Mouse (Mus musculus): ENCODE results near the gene AC134908.4. TPM values are rescaled to one million over a fixed set of nuclear protein-coding genes. Genes with fewer than 3 reads are reported as not detected.

AC134908.4 gene
- polyA plus RNA-seq, 1 experiment from 2014 or later: 2.2 TPM

DNA sequence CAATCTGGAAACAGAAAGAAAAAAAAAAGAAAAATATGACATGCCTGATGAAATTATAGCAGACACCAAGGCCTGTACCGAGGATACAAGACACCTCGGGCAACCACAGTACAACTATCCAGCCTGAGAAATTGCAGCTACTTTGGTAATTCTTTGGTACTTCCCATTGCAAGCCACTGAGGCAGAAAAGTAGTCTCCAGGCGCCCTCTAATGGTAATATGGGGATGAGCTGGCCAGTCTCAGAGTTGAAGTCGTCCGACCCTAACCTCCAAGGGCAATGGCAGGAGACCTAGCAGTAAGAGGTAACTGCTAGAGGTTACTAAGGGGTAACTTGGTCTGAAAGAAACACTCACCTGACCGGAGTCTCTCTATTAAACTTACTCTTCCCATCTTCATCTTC lies 5.6 kb upstream of the AC134908.4 start:
- no peak overlapping the region for H3K9ac ChIP-seq (ENCODE audit: low read depth, low read length)
- 8% methylated on average over 6 of the region's 6 CpGs for WGBS
- no peak overlapping the region for H3K4me3 ChIP-seq (ENCODE audit: low read length)
- no peaks in the 10 kb centered on the region for H3K9me3 ChIP-seq (ENCODE audit: control insufficient read depth, low read length)
- peaks cover 3% of the 10 kb centered on the region; the same call in 1 of the 2 replicates for H3K27me3 ChIP-seq (replicated peaks; ENCODE audit: control insufficient read depth, insufficient read depth, low read length)
- no peak overlapping the region for H3K27ac ChIP-seq (ENCODE audit: low read depth, low read length)
- H3K4me2 ChIP-seq (ENCODE audit: low read length): no peak overlapping the region
- H3K4me1 ChIP-seq (ENCODE audit: control insufficient read depth, insufficient read depth, low read depth, low read length): peaks cover 30% of the 10 kb centered on the region
- H3K36me3 ChIP-seq (ENCODE audit: control insufficient read depth, insufficient read depth, low read length): no peaks in the 10 kb centered on the region
- peak; percentile 4; the same call in 1 of the 2 replicates for ATAC-seq

DNA sequence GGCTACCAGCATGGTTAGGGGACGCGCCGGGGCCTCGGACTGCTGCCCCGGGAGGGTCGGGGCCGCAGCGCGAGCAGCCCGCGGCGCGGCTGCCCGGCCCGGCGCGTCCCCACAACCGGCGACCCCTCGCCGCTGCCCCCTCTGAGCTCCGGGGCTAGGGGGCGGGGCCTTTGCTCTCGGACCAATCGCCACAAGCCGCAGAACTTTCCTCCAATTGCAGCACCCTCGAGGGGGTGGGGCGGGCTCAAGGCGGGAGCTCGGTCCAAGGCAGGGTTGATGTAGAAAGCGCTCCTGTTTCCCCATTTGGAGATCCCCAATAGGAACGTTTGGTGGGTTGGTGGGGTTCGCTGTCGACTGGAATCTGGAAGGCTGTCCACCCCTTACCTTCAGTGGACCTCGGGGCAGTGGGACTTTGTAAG lies 1.5 kb upstream of the AC134908.4 start, which contains the start of gene Metrn:
Metrn (minus strand) TSS at position 186 of the 419 bp plus-strand sequence.
- Histone ChIP-seq H3K36me3 (ENCODE audit: control insufficient read depth, insufficient read depth, low read length) (no peaks in the 10 kb centered on the region), H3K27me3 (replicated peaks; ENCODE audit: control insufficient read depth, insufficient read depth, low read length) (peaks cover 3% of the 10 kb centered on the region; the same call in 1 of the 2 replicates), H3K9me3 (ENCODE audit: control insufficient read depth, low read length) (no peaks in the 10 kb centered on the region), H3K9ac (ENCODE audit: low read depth, low read length) (peak within 1 kb of the TSS; percentile 67), H3K27ac (ENCODE audit: low read depth, low read length) (peak within 1 kb of the TSS; percentile 83), H3K4me1 (ENCODE audit: control insufficient read depth, insufficient read depth, low read depth, low read length) (peaks cover 28% of the 10 kb centered on the region), H3K4me2 (ENCODE audit: low read length) (peak within 1 kb of the TSS; percentile 83), H3K4me3 (ENCODE audit: low read length) (peak within 1 kb of the TSS; percentile 65)
- ATAC-seq: peak; percentile 55
- WGBS: 0% methylated on average over 28 of the region's 35 CpGs

DNA sequence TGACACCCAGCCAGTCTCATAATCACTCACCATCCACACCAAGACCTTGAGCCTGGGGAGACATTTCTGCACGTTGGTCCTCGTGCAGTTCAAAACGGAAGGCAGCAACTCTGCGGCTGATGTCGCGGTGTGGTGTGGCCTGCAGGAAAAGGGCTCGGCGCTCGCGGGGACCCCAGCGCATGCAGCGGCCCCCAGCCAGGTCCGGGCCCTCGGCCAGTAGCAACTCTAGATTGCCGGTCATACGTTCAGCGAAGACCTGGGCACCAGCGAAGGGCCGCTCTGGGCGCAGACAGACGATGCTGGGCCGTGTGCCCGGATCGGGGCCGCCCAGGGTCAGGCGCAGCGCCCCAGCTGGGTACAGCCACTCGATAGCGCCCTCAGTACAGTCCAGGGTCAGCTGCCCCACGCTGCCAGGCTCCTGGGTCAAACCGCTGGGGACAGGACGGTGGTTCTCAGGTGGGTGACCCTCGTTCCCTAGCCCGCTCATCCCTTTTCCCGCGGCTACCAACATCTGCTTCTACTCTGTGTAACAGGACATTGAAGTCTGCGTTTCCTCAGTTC lies 832 bp upstream of the AC134908.4 start:
- peaks cover 3% of the 10 kb centered on the region; the same call in 1 of the 2 replicates for H3K27me3 ChIP-seq (replicated peaks; ENCODE audit: control insufficient read depth, insufficient read depth, low read length)
- peaks cover 30% of the 10 kb centered on the region for H3K4me1 ChIP-seq (ENCODE audit: control insufficient read depth, insufficient read depth, low read depth, low read length)
- peak overlapping the region; percentile 65 for H3K4me3 ChIP-seq (ENCODE audit: low read length)
- peak overlapping the region; percentile 67 for H3K9ac ChIP-seq (ENCODE audit: low read depth, low read length)
- H3K4me2 ChIP-seq (ENCODE audit: low read length): peak overlapping the region; percentile 83
- no peaks in the 10 kb centered on the region for H3K36me3 ChIP-seq (ENCODE audit: control insufficient read depth, insufficient read depth, low read length)
- no peaks in the 10 kb centered on the region for H3K9me3 ChIP-seq (ENCODE audit: control insufficient read depth, low read length)
- H3K27ac ChIP-seq (ENCODE audit: low read depth, low read length): peak overlapping the region; percentile 83
- no peak for ATAC-seq
- 1% methylated on average over 29 of the region's 37 CpGs for WGBS

DNA sequence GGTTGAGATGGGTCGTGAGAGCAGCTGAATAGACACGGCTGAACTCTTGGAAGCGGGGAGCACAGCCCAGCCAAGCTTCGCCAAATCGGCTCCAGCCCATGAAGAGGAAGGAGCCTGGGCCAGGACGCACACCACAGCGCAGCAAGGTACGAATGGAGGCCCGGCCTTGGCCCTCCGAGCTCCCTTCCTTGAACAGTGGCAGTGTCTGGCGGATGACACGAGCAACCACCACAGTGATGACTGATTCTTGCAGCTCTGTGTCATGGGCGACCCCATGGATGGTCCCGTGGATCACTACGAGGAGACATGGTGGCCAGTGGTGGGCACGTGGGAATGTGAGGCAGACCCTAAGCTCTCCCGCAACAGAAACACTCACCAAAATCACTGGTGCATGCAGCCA lies 461 bp downstream of the AC134908.4 start:
- peak overlapping the region; percentile 65 for H3K4me3 ChIP-seq (ENCODE audit: low read length)
- peak overlapping the region; percentile 32; the same call in 1 of the 2 replicates for H3K9ac ChIP-seq (ENCODE audit: low read depth, low read length)
- WGBS: 35% methylated on average over 17 of the region's 17 CpGs
- H3K9me3 ChIP-seq (ENCODE audit: control insufficient read depth, low read length): no peaks in the 10 kb centered on the region
- H3K27ac ChIP-seq (ENCODE audit: low read depth, low read length): peak overlapping the region; percentile 71
- peaks cover 41% of the 10 kb centered on the region for H3K4me1 ChIP-seq (ENCODE audit: control insufficient read depth, insufficient read depth, low read depth, low read length)
- H3K36me3 ChIP-seq (ENCODE audit: control insufficient read depth, insufficient read depth, low read length): no peaks in the 10 kb centered on the region
- H3K4me2 ChIP-seq (ENCODE audit: low read length): peak overlapping the region; percentile 83
- peaks cover 3% of the 10 kb centered on the region; the same call in 1 of the 2 replicates for H3K27me3 ChIP-seq (replicated peaks; ENCODE audit: control insufficient read depth, insufficient read depth, low read length)
- ATAC-seq: no peak

DNA sequence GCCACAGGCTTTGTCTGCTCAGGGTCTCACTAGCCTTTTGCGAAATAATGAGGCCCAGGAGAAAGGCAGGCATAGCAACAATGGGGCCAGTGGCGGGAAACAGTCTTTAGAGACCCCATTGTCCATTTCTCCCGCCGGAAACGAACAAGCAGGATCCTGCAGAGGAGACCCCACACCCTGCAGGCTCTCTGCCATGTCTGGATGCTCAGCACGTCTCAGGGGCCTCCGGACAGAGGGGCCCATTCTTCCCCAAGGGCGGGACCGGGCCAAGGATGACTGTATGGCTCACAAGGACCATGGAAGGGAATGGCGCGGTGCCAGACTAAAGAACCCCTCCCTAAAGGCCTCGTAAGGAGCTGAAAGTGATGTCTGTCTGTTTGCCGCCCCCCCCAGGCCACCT lies 1.3 kb downstream of the AC134908.4 start:
- peaks cover 41% of the 10 kb centered on the region for H3K4me1 ChIP-seq (ENCODE audit: control insufficient read depth, insufficient read depth, low read depth, low read length)
- H3K4me2 ChIP-seq (ENCODE audit: low read length): peak overlapping the region; percentile 27
- peaks cover 7% of the 10 kb centered on the region; the same call in 1 of the 2 replicates for H3K36me3 ChIP-seq (ENCODE audit: control insufficient read depth, insufficient read depth, low read length)
- H3K9ac ChIP-seq (ENCODE audit: low read depth, low read length): no peak overlapping the region
- H3K9me3 ChIP-seq (ENCODE audit: control insufficient read depth, low read length): no peaks in the 10 kb centered on the region
- WGBS: 16% methylated on average over 13 of the region's 13 CpGs
- H3K4me3 ChIP-seq (ENCODE audit: low read length): no peak overlapping the region
- ATAC-seq: no peak
- peak overlapping the region; percentile 91 for H3K27ac ChIP-seq (ENCODE audit: low read depth, low read length)
- peaks cover 3% of the 10 kb centered on the region; the same call in 1 of the 2 replicates for H3K27me3 ChIP-seq (replicated peaks; ENCODE audit: control insufficient read depth, insufficient read depth, low read length)

DNA sequence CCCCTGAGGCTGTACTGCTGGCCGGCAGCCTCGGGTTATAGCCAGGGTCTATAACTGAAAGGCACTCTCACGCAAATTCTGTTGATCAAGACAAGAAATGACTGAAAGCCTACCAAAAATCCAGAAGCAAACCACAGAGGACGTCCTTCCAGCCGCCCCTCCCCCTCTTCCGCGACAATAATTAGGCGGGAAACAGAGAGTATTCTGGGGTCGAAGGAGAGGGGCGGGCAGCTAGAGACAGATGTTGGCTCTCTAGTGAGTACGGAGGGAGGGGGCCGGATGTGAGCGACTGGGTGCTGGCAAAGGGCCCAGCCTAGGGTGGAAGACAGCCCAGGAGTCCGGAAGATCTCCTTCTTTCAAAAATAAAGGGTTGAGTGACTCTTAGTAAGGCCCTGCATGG lies 2.8 kb downstream of the AC134908.4 start, which contains the start of gene Fam173a:
Fam173a (minus strand) TSS at position 287 of the 400 bp plus-strand sequence.
- Histone ChIP-seq H3K27me3 (replicated peaks; ENCODE audit: control insufficient read depth, insufficient read depth, low read length) (peaks cover 3% of the 10 kb centered on the region; the same call in 1 of the 2 replicates), H3K36me3 (ENCODE audit: control insufficient read depth, insufficient read depth, low read length) (peaks cover 13% of the 10 kb centered on the region), H3K4me1 (ENCODE audit: control insufficient read depth, insufficient read depth, low read depth, low read length) (peaks cover 41% of the 10 kb centered on the region), H3K4me3 (ENCODE audit: low read length) (peak within 1 kb of the TSS; percentile 73), H3K9ac (ENCODE audit: low read depth, low read length) (peak within 1 kb of the TSS; percentile 82), H3K9me3 (ENCODE audit: control insufficient read depth, low read length) (no peaks in the 10 kb centered on the region), H3K27ac (ENCODE audit: low read depth, low read length) (peak within 1 kb of the TSS; percentile 91), H3K4me2 (ENCODE audit: low read length) (peak within 1 kb of the TSS; percentile 67)
- WGBS: 1% methylated on average over 14 of the region's 14 CpGs
- peak; percentile 50 for ATAC-seq

DNA sequence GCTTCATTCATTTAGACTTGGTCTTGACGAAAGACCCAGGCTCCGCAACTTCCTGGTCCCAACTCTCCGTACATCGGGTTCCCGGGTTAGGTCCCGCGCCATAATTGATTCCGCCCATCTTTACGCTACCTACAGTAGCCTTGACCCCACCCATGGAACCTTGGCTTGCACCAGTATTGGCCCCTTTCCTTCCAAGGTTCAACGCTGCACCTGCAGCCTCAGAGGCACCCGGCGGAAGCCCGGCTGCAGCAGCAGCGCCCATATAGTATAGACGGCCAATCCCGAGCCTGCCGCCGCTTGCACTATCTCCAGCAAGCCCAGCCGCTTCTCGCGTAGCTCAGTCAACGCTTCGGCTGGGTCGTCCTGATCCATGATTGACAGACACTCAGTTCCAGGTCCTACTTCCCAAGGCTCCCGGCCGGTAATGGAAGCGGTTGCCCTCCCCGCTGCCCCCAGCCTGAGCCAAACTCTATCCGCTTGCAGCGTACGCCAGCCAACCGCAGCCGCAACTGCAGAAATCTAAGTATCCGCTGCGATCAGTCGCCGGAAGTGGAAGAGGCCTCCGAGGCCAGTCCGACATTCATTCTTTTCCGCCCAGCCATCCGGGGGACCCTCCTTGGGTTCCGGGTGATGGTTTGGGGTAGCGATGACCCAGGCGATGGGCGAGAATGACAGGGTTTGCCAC lies 3.5 kb downstream of the AC134908.4 start:
- Histone ChIP-seq H3K27ac (ENCODE audit: low read depth, low read length) (peak overlapping the region; percentile 91), H3K4me3 (ENCODE audit: low read length) (peak overlapping the region; percentile 73), H3K4me2 (ENCODE audit: low read length) (peak overlapping the region; percentile 67), H3K9ac (ENCODE audit: low read depth, low read length) (peak overlapping the region; percentile 82), H3K27me3 (replicated peaks; ENCODE audit: control insufficient read depth, insufficient read depth, low read length) (peaks cover 3% of the 10 kb centered on the region; the same call in 1 of the 2 replicates), H3K9me3 (ENCODE audit: control insufficient read depth, low read length) (no peaks in the 10 kb centered on the region), H3K4me1 (ENCODE audit: control insufficient read depth, insufficient read depth, low read depth, low read length) (peaks cover 35% of the 10 kb centered on the region), H3K36me3 (ENCODE audit: control insufficient read depth, insufficient read depth, low read length) (peaks cover 13% of the 10 kb centered on the region)
- WGBS: under 1% methylated on average over 45 of the region's 45 CpGs
- peak; percentile 66 for ATAC-seq

DNA sequence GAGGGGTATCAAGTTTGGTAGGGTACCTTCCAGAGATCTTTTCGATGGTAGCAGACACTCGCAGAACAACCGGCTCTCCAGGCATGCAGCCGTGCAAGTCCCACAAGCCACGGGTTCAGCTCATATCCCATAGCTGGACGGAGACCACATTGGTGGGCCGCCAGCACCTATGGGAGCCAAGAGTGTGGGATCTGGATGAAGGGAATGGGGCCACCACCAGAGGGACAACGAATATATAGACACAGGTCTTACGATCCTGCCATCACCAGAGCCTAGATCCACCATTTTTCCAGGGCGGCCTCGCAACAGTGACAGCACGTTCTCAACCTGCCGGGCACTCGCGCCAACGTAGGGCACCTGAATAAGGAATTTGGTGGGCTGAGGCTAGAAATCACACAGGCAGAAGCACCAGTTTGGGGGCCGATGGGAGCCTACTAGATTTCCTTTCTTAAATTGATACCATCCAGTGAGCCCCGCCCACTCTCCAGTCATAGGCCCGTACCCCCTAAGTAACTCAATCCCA lies 4.1 kb downstream of the AC134908.4 start:
- 0 out of 2 replicates have a peak, but pooled peaks have one; percentile 1 for ATAC-seq
- H3K4me1 ChIP-seq (ENCODE audit: control insufficient read depth, insufficient read depth, low read depth, low read length): peaks cover 29% of the 10 kb centered on the region

More for the DNA sequence above, 4.1 kb downstream of the AC134908.4 start:
- peaks cover 13% of the 10 kb centered on the region for H3K36me3 ChIP-seq (ENCODE audit: control insufficient read depth, insufficient read depth, low read length)
- H3K4me2 ChIP-seq (ENCODE audit: low read length): peak overlapping the region; percentile 67
- H3K9me3 ChIP-seq (ENCODE audit: control insufficient read depth, low read length): no peaks in the 10 kb centered on the region
- H3K27ac ChIP-seq (ENCODE audit: low read depth, low read length): peak overlapping the region; percentile 91
- peak overlapping the region; percentile 73 for H3K4me3 ChIP-seq (ENCODE audit: low read length)
- H3K27me3 ChIP-seq (replicated peaks; ENCODE audit: control insufficient read depth, insufficient read depth, low read length): peaks cover 3% of the 10 kb centered on the region; the same call in 1 of the 2 replicates
- 30% methylated on average over 19 of the region's 19 CpGs for WGBS
- peak overlapping the region; percentile 82 for H3K9ac ChIP-seq (ENCODE audit: low read depth, low read length)
